Mouse (Mus musculus) testis, adult 2 months (tissue): ENCODE results near the gene Pck2. TPM values are rescaled to one million over a fixed set of nuclear protein-coding genes. Genes with fewer than 3 reads are reported as not detected.
A peak's percentile ranks its signal among the peaks of the same experiment; 100 is the strongest.

Experiments used
- H3K27ac ChIP-seq: fragments of 200-500 bp; 2 replicates; pipeline ENCODE4 v1.5.1; 2012; ENCODE audit warnings: low read depth, low read length; ENCODE audit not compliant: control insufficient read depth, insufficient read depth
- H3K27me3 ChIP-seq: fragments of 200-500 bp; 2 replicates; pipeline ENCODE4 v1.6.1; 2012; ENCODE audit warnings: mild to moderate bottlenecking, low read length, moderate library complexity; ENCODE audit not compliant: control insufficient read depth, insufficient read depth
- H3K36me3 ChIP-seq: fragments of 200-500 bp; 2 replicates; pipeline ENCODE4 v1.6.1; 2012; ENCODE audit warnings: mild to moderate bottlenecking, low read length; ENCODE audit not compliant: control insufficient read depth, insufficient read depth
- H3K4me1 ChIP-seq: fragments of 200-500 bp; 2 replicates; pipeline ENCODE4 v1.6.1; 2012; ENCODE audit warnings: low read length; ENCODE audit not compliant: control insufficient read depth, insufficient read depth
- H3K4me3 ChIP-seq: fragments of 200-500 bp; 2 replicates; pipeline ENCODE4 v1.5.1; 2012; ENCODE audit warnings: low read depth, mild to moderate bottlenecking, low read length, moderate library complexity, mixed read lengths; ENCODE audit not compliant: control insufficient read depth
- CTCF ChIP-seq: fragments of 200-500 bp; IDR thresholded peaks from 2 replicates; pipeline ENCODE4 v1.5.1; 2012; ENCODE audit warnings: low read depth, mild to moderate bottlenecking, inconsistent platforms, low read length, moderate library complexity; ENCODE audit not compliant: control insufficient read depth, insufficient read depth, insufficient replicate concordance
- POLR2A ChIP-seq: fragments of 200-500 bp; IDR thresholded peaks from 2 replicates; pipeline ENCODE4 v1.6.1; 2012; ENCODE audit warnings: low read depth, mild to moderate bottlenecking, inconsistent platforms, low read length, moderate library complexity; ENCODE audit not compliant: control insufficient read depth
- polyA plus RNA-seq: library from polyadenylated mRNA; depleted of rRNA; stranded (reverse); fragments of >200 nt; gene quantifications from 2 replicates; pipeline ENCODE4 v1.2.3, GENCODE M21; 2012

Pck2 gene
- polyA plus RNA-seq, 1 experiment: 2.8 TPM

DNA sequence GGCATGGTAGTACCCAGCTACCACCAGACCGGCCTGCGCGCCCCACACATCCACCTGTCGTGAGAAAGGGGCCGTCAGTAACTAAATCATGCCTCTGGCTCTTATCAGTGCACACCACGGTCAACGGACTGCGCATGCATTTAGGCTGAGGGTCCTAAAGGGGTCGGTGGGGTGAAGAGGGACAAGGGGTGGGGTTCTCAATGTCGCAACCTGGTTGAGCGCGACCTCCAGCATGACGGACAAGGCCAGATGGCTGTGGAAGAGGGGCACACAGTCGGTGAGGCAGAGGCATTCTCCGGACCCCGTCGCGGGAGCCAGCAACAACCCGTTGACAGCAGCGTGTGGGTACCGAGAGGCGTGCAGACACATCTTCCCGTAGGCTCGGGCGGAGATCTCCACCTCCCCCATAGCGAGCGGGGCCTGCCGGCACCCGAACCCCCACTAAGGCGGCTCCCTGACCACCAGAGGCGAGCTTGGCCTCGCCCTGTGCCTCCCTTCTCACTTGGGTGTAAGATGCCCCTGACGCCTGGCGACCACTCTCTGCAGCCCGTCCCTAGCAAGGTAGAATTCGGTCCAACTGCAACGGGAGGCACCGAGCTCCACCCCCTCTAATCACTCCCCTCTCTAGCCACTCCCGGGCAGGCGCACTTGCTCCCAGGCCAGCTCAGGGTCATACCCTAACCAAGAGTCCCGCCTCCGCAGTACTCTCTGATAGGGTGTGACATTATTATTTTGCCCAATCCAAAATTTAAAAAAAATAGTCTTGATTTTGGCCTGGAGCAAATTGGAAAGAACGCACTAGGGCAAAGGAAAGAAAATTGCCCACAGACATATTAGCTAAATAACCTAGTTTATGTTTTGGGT, 44.9 kb downstream of the Pck2 start, which contains the start of gene Emc9:
TSS of gene Emc9 (minus strand) at position 601 of the 864 bp plus-strand sequence.
- H3K27me3 ChIP-seq: no peaks in the 10 kb centered on the region
- H3K4me1 ChIP-seq: peaks cover 3% of the 10 kb centered on the region
- H3K4me3 ChIP-seq: peak within 1 kb of the TSS; percentile 84
- H3K36me3 ChIP-seq: no peaks in the 10 kb centered on the region
- peak; percentile 38; the same call in 1 of the 2 replicates for TF ChIP-seq POLR2A
- TF ChIP-seq CTCF: no peak
- H3K27ac ChIP-seq: peak within 1 kb of the TSS; percentile 56

DNA sequence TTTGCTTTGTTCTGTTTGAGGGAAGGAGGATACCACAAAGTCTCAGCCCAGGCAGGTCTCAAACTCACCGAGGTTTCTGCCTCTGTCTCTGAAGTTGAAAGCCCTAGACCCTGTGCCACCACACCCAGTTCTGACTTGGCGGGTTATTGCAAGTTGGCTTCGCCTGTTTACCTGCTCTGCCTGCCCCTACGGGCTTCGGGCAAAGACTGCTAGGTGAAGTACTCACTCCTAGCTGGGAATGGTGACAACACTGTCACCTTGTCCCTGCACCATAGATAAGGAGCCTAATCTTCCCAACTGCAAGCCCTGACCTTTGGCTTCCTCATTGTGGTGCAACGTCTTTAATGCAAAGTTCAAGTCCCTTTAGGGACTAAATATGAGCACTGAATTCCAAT, 45.5 kb downstream of the Pck2 start:
- Histone ChIP-seq H3K4me1 (peaks cover 5% of the 10 kb centered on the region), H3K27me3 (no peaks in the 10 kb centered on the region), H3K27ac (peak overlapping the region; percentile 52; the same call in 1 of the 2 replicates), H3K36me3 (no peaks in the 10 kb centered on the region), H3K4me3 (no peak overlapping the region)
- TF ChIP-seq POLR2A (no peak), CTCF (no peak)

- H3K27me3 ChIP-seq: no peaks in the 10 kb centered on the region
- TF ChIP-seq CTCF (no peak), POLR2A (no peak)
These were observed 46.1 kb downstream of the Pck2 start for GRCm38 (mm10) chr14:55586149-55586548.

DNA sequence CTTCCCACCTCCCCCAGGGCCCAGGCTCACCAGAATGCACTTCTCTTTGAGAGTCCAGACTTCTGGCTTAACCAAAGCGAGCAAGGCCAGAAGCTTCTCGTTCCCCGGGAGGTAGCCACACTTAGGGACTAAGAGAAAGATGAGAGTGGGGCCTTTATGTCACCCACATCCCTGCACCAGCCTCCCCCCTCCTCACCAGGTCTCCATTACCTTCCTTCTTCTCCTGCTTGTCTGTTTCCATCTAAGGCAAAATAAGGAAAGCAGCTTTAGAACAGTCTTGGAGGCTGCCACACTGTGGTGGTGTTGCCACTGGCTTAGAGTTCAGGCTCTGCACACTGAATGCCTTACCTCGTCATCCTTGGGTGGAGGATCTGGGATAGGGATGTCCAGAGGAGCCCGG, 49.2 kb downstream of the Pck2 start:
- TF ChIP-seq POLR2A: no peak
- no peak for TF ChIP-seq CTCF
- no peaks in the 10 kb centered on the region for H3K27me3 ChIP-seq
- H3K4me1 ChIP-seq: peaks cover 16% of the 10 kb centered on the region
- H3K36me3 ChIP-seq: no peaks in the 10 kb centered on the region
- H3K27ac ChIP-seq: no peak overlapping the region
- no peak overlapping the region for H3K4me3 ChIP-seq

More at GRCm38 (mm10) chr14:55586149-55586548, 46.1 kb downstream of the Pck2 start:
- Histone ChIP-seq H3K4me3 (no peak overlapping the region), H3K27ac (no peak overlapping the region), H3K4me1 (peaks cover 7% of the 10 kb centered on the region), H3K36me3 (no peaks in the 10 kb centered on the region)

DNA sequence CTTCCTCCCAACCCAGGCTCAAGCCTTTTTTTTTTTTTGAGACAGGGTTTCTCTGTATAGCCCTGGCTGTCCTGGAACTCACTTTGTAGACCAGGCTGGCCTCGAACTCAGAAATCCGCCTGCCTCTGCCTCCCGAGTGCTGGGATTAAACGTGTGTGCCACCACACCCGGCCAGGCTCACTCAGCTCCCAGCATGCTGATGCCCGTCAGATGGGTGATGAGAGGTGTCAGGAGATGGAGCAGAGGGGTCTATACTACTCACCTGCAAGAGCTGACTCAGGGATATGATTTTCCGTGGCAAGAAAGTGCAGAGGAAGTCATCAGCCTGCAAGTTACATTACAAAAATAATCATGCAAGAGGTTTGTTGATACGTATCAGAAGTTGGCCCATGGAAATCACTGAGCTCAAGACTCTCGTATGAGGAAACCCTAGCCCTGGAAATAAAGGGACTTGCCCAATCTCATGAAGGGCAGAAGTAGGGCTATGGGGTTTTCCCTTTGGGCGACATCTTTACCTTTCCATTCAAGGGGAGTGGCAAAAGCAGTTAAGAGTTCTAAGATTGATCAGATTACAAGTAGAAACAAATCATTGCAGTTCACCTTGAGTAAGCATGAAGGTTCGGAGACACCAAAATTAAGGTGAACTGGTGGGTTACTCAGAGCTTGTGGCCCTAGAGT, 49.8 kb downstream of the Pck2 start:
- Histone ChIP-seq H3K27me3 (no peaks in the 10 kb centered on the region), H3K4me3 (peak overlapping the region; percentile 88; the same call in 1 of the 2 replicates), H3K27ac (peak overlapping the region; percentile 78), H3K4me1 (peaks cover 13% of the 10 kb centered on the region), H3K36me3 (no peaks in the 10 kb centered on the region)
- TF ChIP-seq CTCF: no peak
- no peak for TF ChIP-seq POLR2A

DNA sequence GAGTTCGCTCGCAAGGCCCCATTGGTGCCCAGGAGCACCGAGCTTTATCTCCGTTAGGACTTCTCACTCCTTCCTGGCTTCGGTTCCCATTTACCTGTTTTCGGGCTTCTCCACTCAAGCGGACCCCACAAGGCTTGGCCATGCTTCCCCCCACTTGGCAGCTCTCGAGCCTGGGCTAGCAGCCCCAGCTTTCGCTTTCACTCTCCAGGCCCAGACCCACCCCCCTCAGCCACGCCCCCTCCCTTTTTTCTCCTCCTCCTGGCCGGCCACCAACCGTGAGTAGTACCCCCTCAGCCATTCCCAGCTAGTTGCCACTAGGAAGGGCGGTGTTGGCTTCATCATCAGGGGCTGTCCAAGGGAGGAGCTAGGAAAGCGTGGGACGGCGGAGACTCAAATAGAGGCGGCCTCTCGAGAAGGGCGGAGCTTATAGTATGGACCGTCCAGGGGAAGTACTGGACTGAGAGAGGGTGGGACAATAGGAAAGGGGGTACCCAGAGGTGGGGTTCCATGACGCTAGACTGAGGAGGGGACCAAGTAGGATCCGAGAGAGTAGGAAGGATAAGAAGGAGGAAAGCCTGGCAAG, 50.8 kb downstream of the Pck2 start, which contains the start of gene Psme2:
TSS of gene Psme2 (minus strand) at position 366 of the 583 bp plus-strand sequence.
- no peaks in the 10 kb centered on the region for H3K27me3 ChIP-seq
- H3K36me3 ChIP-seq: no peaks in the 10 kb centered on the region
- TF ChIP-seq POLR2A (peak; percentile 25; the same call in 1 of the 2 replicates), CTCF (no peak)
- H3K4me3 ChIP-seq: peak within 1 kb of the TSS; percentile 88
- H3K4me1 ChIP-seq: peaks cover 13% of the 10 kb centered on the region
- peak within 1 kb of the TSS; percentile 87 for H3K27ac ChIP-seq
